Mouse (Mus musculus) midbrain, embryonic 15.5 days (tissue): ENCODE data around the gene Wdr83os. TPM values are rescaled to one million over a fixed set of nuclear protein-coding genes. Genes with fewer than 3 reads are reported as not detected.
A peak's percentile ranks its signal among the peaks of the same experiment; 100 is the strongest.
"Not testable (repeated sequence)": the region's sequence is repeated elsewhere in the genome, so short reads cannot be mapped to it uniquely, and the experiment has no call there.

Source experiments
- ATAC-seq: fragments of 200-750 bp; cut with Nextera tagmentation; replicated peaks from 2 replicates; pipeline ENCODE4 v1.8.0; 2017; ENCODE audit warnings: moderate TSS enrichment
- H3K27ac ChIP-seq: fragments of 300-500 bp; sonication (generic); 2 replicates; pipeline ENCODE4 v1.5.1; 2015; ENCODE audit warnings: mild to moderate bottlenecking, inconsistent platforms
- H3K27me3 ChIP-seq: fragments of 300-500 bp; sonication (generic); replicated peaks from 2 replicates; pipeline ENCODE4 v1.6.1; 2015; ENCODE audit warnings: inconsistent platforms
- H3K36me3 ChIP-seq: fragments of 300-500 bp; sonication (generic); replicated peaks from 2 replicates; pipeline ENCODE4 v1.6.1; 2015; ENCODE audit warnings: inconsistent platforms
- H3K4me1 ChIP-seq: fragments of 300-500 bp; sonication (generic); 2 replicates; pipeline ENCODE4 v1.6.1; 2015; ENCODE audit warnings: inconsistent platforms
- H3K4me2 ChIP-seq: fragments of 300-500 bp; sonication (generic); 2 replicates; pipeline ENCODE4 v1.6.1; 2015; ENCODE audit warnings: inconsistent platforms, mild to moderate bottlenecking, moderate library complexity
- H3K4me3 ChIP-seq: fragments of 300-500 bp; sonication (generic); 2 replicates; pipeline ENCODE4 v1.5.1; 2015; ENCODE audit warnings: mild to moderate bottlenecking, inconsistent platforms
- H3K9ac ChIP-seq: fragments of 300-500 bp; sonication (generic); 2 replicates; pipeline ENCODE4 v1.6.1; 2015; ENCODE audit warnings: mild to moderate bottlenecking, inconsistent platforms
- H3K9me3 ChIP-seq: fragments of 300-500 bp; sonication (generic); 2 replicates; pipeline ENCODE4 v1.6.1; 2016; ENCODE audit warnings: inconsistent platforms
- WGBS: fragments of 180-500 bp; shearing (Covaris S2); methylation state at CpG from one replicate; pipeline ENCODE4 v1.1.7; 2015; ENCODE audit warnings: mixed read lengths; 5-methylcytosine and 5-hydroxymethylcytosine counted together
- polyA plus RNA-seq: library from polyadenylated mRNA; unstranded; fragments of >200 nt; fragmentation: Nextera tagmentation; extraction: Ambion mirVana; gene quantifications from 2 replicates; pipeline ENCODE4 v1.2.1, GENCODE M21; 2015

Wdr83os gene
- polyA plus RNA-seq, 1 experiment from 2014 or later: 135 TPM

GRCm38 (mm10) chr8:85096196-85096595 is 15.7 kb downstream of the Wdr83os start:
- no peak overlapping the region for H3K27ac ChIP-seq
- no peak overlapping the region for H3K9ac ChIP-seq
- no peaks in the 10 kb centered on the region for H3K4me1 ChIP-seq
- no peaks in the 10 kb centered on the region for H3K9me3 ChIP-seq
- H3K4me3 ChIP-seq: no peak overlapping the region
- WGBS: 95% methylated on average over 16 of the region's 16 CpGs
- no peak overlapping the region for H3K4me2 ChIP-seq
- no peaks in the 10 kb centered on the region for H3K27me3 ChIP-seq
- no peak for ATAC-seq
- peaks cover 23% of the 10 kb centered on the region; the same call in 1 of the 2 replicates for H3K36me3 ChIP-seq

- no peak for ATAC-seq
- Histone ChIP-seq H3K27ac (no peak overlapping the region), H3K36me3 (peaks cover 23% of the 10 kb centered on the region; the same call in 1 of the 2 replicates), H3K4me3 (no peak overlapping the region), H3K9ac (no peak overlapping the region), H3K9me3 (no peaks in the 10 kb centered on the region), H3K4me2 (no peak overlapping the region), H3K27me3 (no peaks in the 10 kb centered on the region), H3K4me1 (no peaks in the 10 kb centered on the region)
- 93% methylated on average over 4 of the region's 4 CpGs for WGBS
Measured at GRCm38 (mm10) chr8:85096850-85097249, 16.3 kb downstream of the Wdr83os start.

DNA sequence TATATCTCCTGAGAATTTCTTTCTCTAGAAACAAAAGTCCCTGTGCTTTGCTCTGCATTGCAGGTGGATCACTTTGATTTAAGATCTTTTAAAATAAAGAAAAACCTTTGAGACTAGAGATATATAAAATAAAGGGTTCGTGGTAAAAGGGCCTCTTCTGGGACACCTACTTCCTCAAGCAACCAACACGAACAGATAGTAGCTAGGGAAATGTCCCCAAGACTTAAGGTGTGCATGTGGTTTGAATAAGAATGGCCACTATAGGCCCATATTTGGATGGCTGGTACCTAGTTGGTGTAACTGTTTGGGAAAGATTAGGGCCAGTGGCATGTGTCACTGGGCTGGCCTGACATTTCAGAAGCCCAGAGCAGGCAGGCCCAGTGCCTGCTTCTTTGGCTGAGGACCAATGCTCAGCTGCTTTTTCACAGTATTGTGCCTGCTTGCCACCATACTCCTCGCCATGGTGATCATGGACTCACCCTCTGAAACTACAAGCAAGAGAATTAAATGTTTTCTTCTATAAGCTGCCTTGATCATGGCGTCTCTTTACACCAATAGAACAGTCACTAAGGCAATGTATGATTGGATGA is 19.6 kb downstream of the Wdr83os start:
- no peaks in the 10 kb centered on the region for H3K9me3 ChIP-seq
- ATAC-seq: no peak
- H3K4me3 ChIP-seq: no peak overlapping the region
- H3K36me3 ChIP-seq: peaks cover 23% of the 10 kb centered on the region; the same call in 1 of the 2 replicates
- no peak overlapping the region for H3K4me2 ChIP-seq
- no peaks in the 10 kb centered on the region for H3K4me1 ChIP-seq
- H3K9ac ChIP-seq: no peak overlapping the region
- H3K27ac ChIP-seq: no peak overlapping the region
- no peaks in the 10 kb centered on the region for H3K27me3 ChIP-seq
- 88% methylated on average over 4 of the region's 4 CpGs for WGBS

DNA sequence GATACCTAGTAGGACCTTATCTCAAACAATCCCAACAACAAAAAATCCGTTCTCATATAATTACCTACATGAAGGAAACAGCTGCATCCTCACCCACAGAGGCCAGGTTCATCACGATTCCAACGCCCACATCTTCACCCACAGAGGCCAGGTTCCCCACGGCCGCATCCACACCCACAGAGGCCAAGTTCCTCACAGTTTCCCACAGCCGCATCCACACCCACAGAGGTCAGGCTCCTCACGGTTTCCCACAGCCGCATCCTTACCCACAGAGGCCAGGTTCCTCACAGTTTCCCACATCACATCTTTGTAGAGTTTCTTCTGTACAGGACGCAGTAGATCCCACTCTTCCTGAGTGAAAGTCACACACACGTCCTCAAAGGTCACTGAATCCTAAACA is 32.7 kb downstream of the Wdr83os start:
- no peak for ATAC-seq

DNA sequence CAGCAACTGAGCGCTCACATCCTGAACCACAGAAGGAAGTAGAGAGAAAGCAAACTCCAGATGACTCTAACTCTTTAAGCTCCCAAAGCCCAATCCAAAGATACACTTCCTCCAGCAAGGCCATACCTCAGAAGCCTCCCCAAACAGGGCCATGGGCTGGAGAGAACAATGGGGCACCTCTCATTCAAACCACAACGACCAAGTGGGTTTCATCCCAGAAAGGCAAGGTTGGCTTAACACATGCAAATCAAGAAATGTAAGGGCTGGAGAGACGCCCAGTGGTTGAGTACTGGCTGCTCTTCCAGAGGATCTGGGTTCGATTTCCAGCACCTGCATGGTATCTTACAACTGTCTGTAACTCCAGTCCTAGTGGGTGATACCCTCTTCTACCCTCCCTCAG is 35.0 kb downstream of the Wdr83os start:
- Histone ChIP-seq H3K27me3 (no peaks in the 10 kb centered on the region), H3K9ac (no peak overlapping the region), H3K4me3 (no peak overlapping the region), H3K36me3 (peaks cover 10% of the 10 kb centered on the region), H3K27ac (no peak overlapping the region), H3K4me1 (peaks cover 7% of the 10 kb centered on the region; the same call in 1 of the 2 replicates), H3K9me3 (no peaks in the 10 kb centered on the region), H3K4me2 (no peak overlapping the region)
- 82% methylated on average over 4 of the region's 4 CpGs for WGBS
- no peak for ATAC-seq

More for the DNA sequence above, 32.7 kb downstream of the Wdr83os start:
- Histone ChIP-seq H3K9ac (no peak overlapping the region), H3K4me2 (no peak overlapping the region), H3K9me3 (no peaks in the 10 kb centered on the region), H3K27me3 (no peaks in the 10 kb centered on the region), H3K4me1 (no peaks in the 10 kb centered on the region), H3K27ac (no peak overlapping the region), H3K4me3 (no peak overlapping the region), H3K36me3 (peaks cover 21% of the 10 kb centered on the region)
- 96% methylated on average over 10 of the region's 10 CpGs for WGBS

- no peak for ATAC-seq
- Histone ChIP-seq H3K36me3 (no peaks in the 10 kb centered on the region), H3K9ac (no peak overlapping the region), H3K4me2 (no peak overlapping the region), H3K4me1 (peaks cover 7% of the 10 kb centered on the region; the same call in 1 of the 2 replicates), H3K27me3 (no peaks in the 10 kb centered on the region), H3K27ac (no peak overlapping the region), H3K9me3 (no peaks in the 10 kb centered on the region), H3K4me3 (no peak overlapping the region)
- WGBS: 92% methylated on average over 7 of the region's 7 CpGs
Measured at GRCm38 (mm10) chr8:85116984-85117383, 36.4 kb downstream of the Wdr83os start.

- H3K4me2 ChIP-seq: peak overlapping the region; percentile 85
- no peaks in the 10 kb centered on the region for H3K9me3 ChIP-seq
- 8% methylated on average over 37 of the region's 37 CpGs for WGBS
- H3K36me3 ChIP-seq: no peaks in the 10 kb centered on the region
- peak overlapping the region; percentile 73 for H3K27ac ChIP-seq
- ATAC-seq: peak; percentile 95
- H3K9ac ChIP-seq: peak overlapping the region; percentile 69
- peak overlapping the region; percentile 65 for H3K4me3 ChIP-seq
- no peaks in the 10 kb centered on the region for H3K27me3 ChIP-seq
- peaks cover 7% of the 10 kb centered on the region; the same call in 1 of the 2 replicates for H3K4me1 ChIP-seq
Measured at GRCm38 (mm10) chr8:85119052-85119981, 38.8 kb downstream of the Wdr83os start.

DNA sequence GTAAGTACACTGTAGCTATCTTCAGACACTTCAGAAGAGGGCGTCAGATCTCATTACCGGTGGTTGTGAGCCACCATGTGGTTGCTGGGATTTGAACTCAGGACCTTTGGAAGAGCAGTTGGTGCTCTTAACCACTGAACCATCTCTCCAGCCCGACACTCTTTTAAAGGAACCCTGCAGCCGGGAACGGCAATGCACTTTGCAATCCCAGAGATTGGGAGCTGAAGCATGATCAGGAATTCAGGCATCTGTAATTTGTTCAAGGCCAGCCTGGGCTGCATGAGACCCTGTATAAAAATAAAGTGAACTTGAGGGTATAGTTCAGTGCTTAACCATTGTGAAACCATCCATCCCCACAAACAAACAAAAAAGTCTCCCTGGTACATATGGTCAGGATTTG is 39.7 kb downstream of the Wdr83os start:
- H3K9me3 ChIP-seq, H3K4me1 ChIP-seq, H3K36me3 ChIP-seq, H3K27me3 ChIP-seq, H3K4me2 ChIP-seq, H3K4me3 ChIP-seq, H3K9ac ChIP-seq, H3K27ac ChIP-seq: not testable (repeated sequence)
- 79% methylated on average over 5 of the region's 5 CpGs for WGBS
- ATAC-seq: peak; percentile 22; the same call in 1 of the 2 replicates

GRCm38 (mm10) chr8:85122995-85123394 is 42.5 kb downstream of the Wdr83os start, which contains the start of gene Zfp791:
TSS of gene Zfp791 (minus strand) at chr8:85123095.
- Histone ChIP-seq H3K9me3 (no peaks in the 10 kb centered on the region), H3K9ac (no peak within 1 kb of the TSS), H3K36me3 (no peaks in the 10 kb centered on the region), H3K4me1 (peaks cover 7% of the 10 kb centered on the region; the same call in 1 of the 2 replicates), H3K4me2 (no peak within 1 kb of the TSS), H3K27ac (no peak within 1 kb of the TSS), H3K4me3 (no peak within 1 kb of the TSS), H3K27me3 (no peaks in the 10 kb centered on the region)
- no peak for ATAC-seq
- WGBS: 80% methylated on average over 3 of the region's 3 CpGs

GRCm38 (mm10) chr8:85123691-85124090 is 43.2 kb downstream of the Wdr83os start:
- WGBS: 92% methylated on average over 8 of the region's 8 CpGs
- ATAC-seq: no peak
- H3K4me2 ChIP-seq: no peak overlapping the region

More at GRCm38 (mm10) chr8:85123691-85124090, 43.2 kb downstream of the Wdr83os start:
- Histone ChIP-seq H3K9ac (no peak overlapping the region), H3K4me3 (no peak overlapping the region), H3K27ac (no peak overlapping the region), H3K36me3 (no peaks in the 10 kb centered on the region), H3K9me3 (no peaks in the 10 kb centered on the region), H3K27me3 (no peaks in the 10 kb centered on the region), H3K4me1 (peaks cover 5% of the 10 kb centered on the region; the same call in 1 of the 2 replicates)
